Mouse (Mus musculus) T-helper 1 cell (primary cell): ENCODE measurements around the gene Lpar1.

Source experiments
- in situ Hi-C: fragments of 300-600 bp; cut with MboI, MseI; formaldehyde crosslinking; loops from one replicate; pipeline ENCODE4 v1.15.1; 2025; ENCODE audit warnings: high pct_unique_total_duplicates

Gene Lpar1

DNA sequence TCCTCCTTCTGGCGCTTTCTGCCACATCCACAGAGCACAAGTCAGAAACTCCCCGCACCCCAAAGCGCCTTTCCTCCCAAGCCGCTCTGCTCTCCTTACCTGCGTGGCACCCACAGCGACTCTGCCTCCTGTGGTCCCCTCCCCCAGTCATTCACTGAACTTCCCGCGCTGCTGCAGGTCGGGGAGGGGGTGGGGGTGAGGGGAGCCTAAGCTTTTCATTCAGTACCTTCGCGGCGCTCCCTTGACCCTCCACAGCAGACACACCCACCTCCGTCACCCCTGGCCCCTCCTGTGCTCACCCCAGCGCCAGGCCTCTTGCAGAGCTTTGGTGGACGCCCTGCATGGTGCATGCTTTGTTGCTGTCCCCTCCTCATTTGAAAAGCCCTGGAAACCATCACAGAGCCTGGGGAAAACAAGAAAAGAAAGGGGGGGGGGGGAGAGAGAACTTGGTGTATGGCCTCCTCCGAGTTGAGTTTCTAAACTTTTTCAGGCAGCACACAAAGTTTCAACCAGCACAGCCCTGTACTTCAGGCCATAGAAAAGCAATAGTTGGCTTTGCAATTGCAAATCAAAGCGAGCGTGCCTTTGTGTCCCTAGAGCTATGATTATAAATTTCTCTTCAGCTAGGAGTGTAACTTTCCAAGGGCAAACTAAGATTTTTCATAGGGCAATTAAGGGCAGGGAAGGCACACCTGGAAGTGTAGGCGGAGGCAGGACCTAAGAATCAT lies at the start of gene Lpar1:
Lpar1 (minus strand) TSS at position 268 of the 728 bp plus-strand sequence.
- in situ Hi-C loops, result no loop called here

DNA sequence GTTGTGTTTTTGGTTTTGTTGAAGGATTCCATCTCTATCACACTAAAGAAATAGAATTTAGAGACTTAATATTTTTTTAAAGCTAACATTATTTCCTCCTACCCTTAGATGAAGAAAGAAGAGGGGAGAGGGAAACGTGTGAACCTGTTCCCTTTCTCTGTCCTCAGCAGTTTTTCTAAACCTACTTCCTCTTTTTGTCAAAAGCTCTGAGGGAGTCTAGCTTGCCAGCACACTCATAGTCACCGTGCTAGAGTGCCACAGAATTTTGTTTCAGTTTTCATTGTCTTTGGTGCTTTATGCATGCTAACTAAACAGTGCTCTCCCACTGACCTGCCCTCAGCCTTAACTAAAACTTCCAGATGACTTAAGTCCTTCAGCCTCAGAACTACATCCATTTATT lies 32.2 kb upstream of the Lpar1 start:
- in situ Hi-C loops, result no loop called here

DNA sequence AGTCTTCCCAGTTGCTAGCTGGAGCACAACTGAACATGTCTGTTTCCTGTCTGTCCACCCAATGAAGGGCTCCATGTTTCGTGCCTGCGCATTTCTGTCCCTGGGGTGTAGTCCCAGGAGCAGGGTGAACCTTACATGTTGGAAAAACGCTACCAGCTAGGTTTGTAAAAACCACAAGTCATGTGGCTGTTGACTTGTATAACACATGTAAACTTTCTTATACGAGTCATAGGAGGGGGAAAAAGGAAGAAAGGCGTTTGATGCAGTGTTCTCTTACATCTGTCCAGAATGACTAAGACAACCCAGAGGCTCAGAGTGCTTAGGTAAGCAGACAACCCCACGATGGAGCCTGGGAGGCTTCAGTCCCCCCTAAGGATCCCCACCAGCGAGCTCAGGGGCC lies 27.5 kb upstream of the Lpar1 start:
- in situ Hi-C loops, result no loop called here

DNA sequence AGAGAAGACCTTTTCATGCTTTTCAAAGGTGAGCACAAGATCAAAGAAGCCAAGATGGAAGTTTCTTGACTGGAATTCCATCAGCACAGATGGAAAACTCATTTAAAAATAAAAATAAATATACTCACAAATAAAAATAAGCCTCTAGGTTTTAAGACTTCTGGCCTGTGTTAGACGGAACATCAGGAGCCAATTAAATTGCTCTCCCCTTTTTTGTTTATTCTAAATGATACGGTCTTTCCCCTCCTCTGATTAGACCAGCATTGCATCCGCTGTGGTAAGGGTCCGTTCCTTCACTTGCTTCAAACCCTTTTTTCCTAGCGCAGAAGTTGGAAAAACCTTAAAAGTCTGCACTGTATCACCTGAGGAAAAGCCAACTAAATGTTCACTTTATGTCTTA lies 26.8 kb upstream of the Lpar1 start:
- in situ Hi-C loops, result no loop called here

DNA sequence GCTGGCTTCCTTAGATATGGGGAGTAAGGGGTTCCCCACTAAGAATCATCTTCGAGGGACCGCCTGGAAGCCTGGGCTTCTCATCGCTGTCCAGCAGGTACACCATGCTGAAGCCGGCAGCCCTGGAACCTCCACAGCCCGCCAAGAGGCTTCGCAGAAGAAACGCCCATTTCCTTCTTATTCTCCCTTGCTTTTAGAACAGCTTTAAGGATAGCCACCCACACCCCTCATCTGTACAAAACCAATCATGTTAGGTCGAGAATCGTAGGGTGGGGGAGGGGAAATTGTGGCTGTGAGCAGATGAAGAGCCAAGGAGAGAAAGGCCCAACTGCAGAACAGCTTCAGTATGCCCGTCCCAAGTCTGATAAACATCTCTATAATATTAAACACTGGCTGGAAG lies 26.4 kb upstream of the Lpar1 start:
- in situ Hi-C loops, result no loop called here

DNA sequence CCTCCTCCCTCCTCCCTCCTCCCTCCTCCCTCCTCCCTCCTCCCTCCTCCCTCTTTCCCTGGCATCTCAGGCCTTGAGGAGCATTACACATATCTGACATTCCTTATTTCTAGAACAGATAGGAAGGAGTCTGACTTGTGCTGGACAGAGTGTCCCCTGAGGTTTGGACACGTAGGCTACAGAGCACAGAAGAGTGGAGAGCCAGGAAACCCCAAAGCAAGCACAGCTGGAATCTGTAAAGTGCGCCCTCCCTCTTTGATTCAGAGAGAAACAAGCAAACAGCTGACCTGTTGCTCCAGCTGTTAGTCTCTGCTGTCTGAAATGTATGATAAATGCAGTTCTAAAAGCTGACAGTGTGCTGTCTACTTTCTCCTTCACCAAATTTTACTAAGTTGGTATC lies 24.8 kb upstream of the Lpar1 start:
- in situ Hi-C loops, result no loop called here

DNA sequence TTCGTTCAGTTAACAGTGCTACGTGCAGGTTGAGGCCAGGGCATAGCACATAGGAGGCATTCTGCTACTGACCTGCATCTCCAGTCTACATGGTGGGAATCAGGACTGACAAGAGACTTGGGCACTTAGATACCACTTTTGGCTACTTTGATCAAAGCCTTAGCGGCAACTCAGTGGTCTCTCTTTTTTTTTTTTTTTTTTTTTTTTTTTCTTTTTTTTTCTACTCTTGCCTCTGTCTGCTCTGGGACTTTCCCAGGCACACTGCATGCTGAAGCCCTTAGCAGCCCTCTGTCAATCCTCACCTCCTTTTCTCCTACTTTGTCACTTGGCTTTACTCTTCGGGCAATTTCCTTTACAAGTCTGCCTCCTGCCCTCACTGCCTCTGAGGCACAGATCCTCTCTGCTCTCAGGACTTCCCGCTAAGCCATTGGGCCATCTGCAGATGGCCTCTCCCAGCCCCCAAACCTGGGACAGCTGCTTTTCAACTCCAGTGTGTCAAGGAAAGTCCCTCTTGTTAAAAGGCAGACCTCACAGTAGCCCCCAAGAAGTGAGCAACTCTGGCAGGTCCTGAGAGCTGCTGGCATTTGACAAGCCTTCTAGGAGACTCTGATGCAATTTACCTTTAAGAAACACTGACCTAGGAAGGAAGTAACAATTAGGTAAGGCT lies 23.8 kb upstream of the Lpar1 start:
- in situ Hi-C loops, result no loop called here

DNA sequence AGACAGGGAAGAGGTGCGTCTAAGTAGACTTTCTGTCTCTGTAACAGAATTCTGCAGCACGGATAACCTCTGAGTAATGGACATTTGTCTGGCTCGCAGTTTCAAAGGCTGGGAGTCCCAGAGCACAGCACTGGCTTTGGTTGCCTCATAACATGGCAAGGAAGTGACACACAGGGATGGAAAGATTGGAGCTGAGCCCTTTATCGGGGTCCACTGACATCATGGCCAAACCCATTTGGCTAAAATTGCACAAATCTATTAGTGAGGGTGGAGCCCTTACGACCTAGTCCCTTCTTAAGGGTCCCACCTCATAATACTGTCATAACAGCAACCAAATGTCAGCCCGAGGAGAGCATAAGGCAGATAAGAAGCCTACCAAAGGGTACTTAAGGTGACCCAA lies 22.1 kb upstream of the Lpar1 start:
- in situ Hi-C loops, result no loop called here

DNA sequence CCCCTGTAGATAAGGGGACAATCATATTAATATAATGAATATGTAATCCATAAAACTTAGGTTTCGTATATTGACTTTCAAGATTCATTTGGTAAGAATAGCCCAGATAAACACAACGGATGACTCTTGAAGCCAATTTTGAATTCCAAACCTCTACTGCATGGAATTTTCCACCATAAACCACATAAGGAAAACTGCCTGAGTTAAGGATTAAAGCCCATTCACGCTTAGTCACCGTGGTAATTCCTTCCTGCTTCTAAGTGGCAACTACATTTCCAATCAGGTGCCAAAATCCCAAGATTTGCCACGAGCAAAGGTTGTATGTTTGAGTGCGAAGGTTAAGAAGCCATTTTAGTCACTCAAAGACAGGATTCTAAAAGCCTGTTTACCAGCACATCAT lies 20.3 kb upstream of the Lpar1 start:
- in situ Hi-C loops, result no loop called here

DNA sequence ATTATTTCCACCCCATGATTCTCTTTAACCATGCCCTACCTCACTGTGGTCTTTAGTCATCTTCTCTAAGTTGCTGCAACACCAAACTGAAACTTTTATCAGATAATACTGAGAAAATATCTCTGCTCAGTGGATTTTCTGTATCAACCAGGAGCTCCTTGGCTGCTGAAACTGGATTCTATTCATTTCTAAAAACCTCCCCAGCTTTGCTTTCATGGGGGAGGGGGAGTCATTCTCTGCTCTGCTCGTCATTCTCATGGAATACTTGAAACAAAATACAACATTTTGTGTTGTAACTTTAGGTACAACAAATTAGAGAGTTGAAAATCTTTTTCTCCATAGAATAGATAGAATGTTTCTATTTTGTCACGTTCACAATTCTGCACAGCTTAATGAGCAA lies 18.7 kb upstream of the Lpar1 start:
- in situ Hi-C loops, result no loop called here

DNA sequence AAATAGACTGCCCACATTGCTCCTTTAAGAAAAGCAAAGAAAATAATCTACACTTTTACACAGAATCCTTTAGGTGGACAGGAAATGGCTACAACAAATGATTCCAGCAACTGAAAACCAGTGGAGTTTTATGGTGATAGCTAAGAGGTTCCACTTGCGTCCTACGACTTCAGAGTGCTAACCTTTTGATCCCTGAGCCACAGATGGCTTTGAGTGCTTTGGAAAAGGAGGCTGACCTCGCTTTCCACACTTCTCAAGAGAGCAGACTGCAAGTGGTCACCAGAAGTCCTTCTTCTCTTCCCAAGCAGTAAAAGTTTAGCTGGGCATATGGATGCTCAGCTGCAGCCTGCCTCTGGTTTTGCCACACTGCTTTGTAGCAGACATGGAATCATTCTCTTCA lies 18.0 kb upstream of the Lpar1 start:
- in situ Hi-C loops, result no loop called here

DNA sequence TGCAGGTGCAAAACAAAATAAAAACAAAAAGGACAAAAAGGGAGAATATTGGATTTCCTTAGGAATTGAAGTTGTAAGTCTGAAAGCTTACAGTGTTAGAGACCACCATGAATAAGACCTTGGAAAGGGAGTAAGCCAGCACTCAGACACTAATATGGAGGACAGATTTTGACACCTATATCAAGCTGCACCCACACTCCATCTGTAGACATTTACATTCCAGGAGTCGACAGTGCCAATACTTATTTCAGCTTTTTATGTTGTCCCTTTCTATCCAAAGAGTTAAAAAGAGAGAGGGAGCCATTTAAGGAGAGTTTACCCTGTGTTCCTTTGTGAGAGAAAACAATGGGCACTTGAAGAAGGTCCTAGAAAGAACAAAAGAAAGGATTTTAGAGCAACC lies 17.5 kb upstream of the Lpar1 start:
- in situ Hi-C loops, result no loop called here

DNA sequence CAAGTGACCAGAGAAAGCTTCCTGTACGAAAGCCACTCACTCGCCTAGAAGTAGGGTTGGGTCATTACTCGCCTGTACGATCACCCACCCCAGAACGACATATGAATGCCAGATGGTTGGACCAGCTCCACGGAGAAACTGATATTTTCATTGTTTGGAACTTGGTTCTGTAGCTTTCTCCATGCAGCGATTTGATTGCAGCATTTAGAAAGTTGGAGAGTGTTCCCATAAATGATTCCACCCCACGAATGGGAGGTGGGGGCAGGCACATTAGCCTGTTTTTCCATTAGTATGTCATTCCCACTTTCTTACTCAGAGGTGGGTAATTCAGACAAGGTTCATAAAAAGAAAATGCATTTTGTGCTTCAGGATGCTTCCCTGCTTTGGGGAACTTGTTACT lies 14.8 kb upstream of the Lpar1 start:
- in situ Hi-C loops, result no loop called here

DNA sequence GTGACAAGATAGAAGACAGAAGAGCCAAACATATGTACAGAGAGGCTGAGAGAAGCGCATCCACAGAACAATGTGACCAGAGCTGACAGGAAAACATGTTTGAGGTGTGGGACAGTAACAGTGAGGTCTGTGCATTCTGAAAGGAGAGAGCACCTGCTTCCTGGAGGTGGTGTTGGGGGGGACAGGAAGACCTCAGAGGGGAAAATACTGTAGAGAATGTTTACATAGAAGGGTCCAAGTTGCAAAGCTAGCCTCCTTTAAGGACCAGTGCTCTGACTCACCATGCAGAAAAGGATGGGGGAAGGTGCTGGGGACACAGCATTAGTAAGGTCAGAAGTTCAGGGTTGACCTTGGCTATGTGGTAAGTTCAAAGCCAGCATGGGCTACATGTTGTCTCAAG lies 9.1 kb upstream of the Lpar1 start:
- in situ Hi-C loops, result no loop called here

DNA sequence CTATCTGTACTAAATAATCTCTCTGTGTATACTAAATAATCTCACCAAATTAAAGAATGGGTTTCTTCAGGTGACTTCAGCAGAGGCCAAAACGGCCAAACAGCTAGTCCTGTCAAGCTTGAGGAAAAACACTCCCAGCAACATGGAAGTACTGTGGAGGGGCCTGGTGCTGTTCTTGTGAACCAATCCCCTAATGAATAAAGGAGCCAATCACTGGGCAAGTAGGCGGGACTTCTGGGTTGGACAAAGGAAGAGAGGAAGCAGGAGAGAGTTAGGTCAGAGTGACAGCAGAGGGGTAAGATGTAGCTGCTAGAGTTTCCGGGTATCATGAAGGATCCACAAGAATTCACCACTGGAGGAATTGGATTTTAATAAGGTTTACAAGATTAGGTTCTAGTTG lies 3.3 kb upstream of the Lpar1 start:
- in situ Hi-C loops, result no loop called here

DNA sequence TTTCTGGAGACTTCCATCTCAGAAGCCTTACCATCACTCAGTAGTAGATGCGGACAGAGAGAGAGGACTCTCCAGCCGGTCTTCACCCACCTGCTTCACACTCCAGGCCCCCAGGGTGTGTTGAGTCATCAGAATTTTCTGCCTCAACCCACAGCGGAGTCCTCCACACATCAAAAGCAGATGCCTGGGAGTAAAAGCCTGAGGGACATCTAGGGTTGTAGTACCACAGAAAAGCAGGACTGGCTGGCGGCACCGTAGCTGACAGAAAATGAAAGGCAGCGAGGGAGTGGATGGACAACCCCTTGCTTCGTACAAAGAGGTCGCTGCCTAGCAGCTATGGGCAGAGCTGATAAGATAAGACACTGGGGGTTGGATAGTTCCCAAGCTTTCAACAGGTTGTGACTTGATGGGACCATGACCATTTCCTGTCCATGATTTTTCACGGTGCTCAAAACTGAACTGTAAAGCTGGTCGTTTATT lies 701 bp upstream of the Lpar1 start:
- in situ Hi-C loops, result no loop called here

DNA sequence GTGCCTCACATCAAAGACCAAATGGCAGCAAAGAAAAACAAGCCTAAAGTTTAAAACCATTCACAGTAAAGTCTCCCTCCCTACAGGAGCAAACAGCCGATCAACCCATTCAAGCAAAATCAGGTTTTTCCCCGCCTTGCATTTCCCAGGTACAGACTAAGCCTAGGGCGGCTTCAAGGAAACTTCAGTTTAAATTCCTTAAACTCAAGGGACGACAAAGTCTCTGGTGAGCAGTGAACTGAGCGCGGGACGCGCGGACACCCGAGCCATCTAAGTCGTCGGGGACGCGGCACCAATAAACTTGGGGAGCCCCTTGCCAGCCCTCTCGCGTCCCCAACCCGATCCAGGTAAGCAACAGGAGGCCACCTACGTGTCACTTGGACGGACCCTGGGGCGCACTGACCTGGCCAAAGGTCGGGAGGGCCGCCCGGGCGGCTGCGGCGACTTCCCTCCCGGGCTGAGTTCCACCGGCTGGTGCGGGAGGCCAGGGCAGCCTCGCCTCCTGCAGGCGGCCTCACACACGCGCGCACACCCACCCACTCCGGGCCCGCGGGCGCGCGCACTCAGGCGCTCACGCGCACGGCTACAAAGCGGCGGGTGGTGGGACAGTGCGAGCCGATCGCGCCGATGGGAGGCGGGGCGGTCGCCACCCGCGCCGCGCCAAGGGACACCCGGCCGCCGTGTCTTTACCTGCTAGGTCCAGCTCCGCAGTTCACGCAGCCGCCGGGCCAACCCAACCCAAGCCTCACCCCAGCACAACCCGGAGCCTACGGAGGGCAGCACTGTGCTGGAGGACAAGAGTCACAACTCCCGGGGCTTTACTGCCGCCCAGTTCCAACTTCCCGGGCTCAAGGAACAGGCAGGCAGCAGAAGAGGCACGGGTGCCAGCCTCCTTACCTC lies 717 bp downstream of the Lpar1 start:
- in situ Hi-C loops, result no loop called here

DNA sequence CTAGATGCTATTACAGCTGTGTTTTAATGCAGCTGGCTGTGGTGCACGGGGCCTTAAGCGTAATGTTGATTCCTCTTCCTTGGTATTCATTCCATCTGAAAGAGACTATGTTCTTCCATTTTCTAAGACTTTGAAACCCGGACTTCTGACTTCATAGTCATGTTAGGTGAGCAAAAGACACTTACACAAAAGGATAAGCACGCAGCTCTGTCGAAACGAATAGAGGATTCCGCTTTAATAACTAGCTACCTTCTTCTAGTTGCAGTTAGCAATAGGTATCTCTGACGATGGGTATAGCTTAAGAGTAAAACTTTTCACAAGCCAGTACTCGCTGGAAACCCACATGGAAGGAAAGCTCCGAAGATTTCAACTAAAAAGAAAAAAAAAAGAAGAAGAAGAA lies 1.5 kb downstream of the Lpar1 start:
- in situ Hi-C loops, result no loop called here

DNA sequence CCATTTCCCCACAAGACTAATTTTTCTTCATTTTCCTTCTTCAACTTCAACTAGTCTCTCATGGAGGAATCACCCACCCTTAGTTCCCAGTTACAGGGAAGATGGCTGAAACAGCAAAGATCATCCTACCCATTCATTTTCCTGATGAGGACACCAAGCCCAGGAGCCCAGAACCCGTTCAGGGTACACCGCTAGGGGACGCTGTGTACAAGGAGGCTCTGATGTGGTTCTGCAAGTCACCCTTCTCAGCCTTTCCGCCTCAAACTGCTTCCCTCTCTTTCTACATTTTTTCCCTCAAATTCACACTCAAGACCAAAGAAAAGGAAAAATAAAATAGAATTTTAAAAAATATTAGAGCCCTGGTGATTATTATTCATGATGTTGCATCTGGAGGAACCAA lies 1.9 kb downstream of the Lpar1 start:
- in situ Hi-C loops, result no loop called here

DNA sequence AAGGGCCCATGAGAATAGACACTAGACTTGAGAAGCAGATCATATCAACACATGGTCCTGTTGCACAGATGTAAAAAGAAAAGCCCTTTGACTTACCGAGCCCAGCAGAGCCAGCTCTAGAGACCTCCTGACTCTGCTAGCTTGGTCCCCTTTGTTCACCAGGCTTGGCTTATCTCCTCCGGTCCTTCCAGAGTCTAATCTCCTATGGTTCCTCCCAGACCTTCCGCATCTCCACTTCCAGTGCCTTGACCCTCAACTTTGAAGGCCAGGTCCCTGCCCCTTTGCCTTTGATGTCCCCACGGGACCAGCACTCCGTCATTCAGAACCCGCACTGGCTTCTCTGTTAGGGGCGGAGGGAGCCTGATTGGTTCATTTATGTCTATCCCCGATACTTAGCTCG lies 6.0 kb downstream of the Lpar1 start:
- in situ Hi-C loops, result loop anchor here (10.0 kb wide), 1 partner anchor 123 kb away; no protein-coding TSS in a partner anchor

DNA sequence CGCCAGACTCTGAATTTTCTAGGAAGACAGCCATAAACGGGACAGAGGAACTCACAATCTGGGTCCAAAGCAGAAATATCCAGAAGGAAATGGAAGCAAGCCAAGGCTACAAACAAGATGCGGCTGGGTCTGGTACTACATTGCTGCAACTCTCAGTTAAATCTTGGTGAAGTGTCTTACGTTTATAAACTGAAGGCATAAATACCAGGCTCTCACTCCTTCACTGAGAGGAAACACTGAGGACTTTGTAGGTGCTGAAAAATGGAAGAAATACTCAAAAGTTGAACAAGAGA lies 6.5 kb downstream of the Lpar1 start:
- in situ Hi-C loops, result loop anchor here (10.0 kb wide), 1 partner anchor 122 kb away; no protein-coding TSS in a partner anchor

DNA sequence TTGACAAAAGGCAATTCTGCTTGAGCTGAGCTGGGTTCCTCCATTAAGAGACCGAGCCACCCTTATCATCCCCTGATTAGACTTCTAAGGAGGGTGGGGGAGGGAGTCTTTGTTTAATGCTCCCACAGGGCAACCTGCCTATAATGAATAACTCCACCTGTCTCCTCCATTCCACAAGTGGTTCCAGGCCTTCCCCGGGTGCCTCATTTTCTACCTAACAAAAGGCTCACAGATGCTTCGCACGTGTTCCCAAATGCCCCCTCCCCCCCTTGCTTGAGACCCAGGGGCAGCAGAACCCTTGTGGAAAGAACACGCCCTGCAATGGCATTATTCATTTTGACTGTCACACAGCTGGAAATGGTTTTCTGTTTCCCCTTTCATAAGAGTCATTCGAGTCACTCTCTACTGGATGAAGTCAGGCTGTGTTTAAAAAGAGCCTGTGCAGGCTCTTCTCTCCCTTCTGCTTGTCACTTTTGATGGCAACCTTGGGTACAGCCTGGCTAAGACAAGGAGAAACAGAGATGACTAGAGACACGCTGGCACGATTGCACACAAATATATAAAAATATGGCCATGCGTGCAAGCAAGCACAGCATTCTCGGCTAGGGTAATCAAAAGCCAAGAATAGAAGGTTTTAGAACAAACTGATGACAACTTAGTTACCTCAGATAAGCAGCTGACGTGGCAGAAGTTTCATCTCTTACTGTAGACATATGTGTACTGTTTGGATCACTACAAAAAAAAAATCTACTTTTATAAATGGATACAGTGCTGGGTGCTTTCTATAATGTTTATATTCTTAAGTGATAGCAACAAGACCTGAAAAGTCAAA lies 7.0 kb downstream of the Lpar1 start:
- in situ Hi-C loops, result loop anchor here (10.0 kb wide), 1 partner anchor 122 kb away; no protein-coding TSS in a partner anchor
